Comparison of ENCODE assay signal across 7 mouse cellular contexts in the genomic region with DNA sequence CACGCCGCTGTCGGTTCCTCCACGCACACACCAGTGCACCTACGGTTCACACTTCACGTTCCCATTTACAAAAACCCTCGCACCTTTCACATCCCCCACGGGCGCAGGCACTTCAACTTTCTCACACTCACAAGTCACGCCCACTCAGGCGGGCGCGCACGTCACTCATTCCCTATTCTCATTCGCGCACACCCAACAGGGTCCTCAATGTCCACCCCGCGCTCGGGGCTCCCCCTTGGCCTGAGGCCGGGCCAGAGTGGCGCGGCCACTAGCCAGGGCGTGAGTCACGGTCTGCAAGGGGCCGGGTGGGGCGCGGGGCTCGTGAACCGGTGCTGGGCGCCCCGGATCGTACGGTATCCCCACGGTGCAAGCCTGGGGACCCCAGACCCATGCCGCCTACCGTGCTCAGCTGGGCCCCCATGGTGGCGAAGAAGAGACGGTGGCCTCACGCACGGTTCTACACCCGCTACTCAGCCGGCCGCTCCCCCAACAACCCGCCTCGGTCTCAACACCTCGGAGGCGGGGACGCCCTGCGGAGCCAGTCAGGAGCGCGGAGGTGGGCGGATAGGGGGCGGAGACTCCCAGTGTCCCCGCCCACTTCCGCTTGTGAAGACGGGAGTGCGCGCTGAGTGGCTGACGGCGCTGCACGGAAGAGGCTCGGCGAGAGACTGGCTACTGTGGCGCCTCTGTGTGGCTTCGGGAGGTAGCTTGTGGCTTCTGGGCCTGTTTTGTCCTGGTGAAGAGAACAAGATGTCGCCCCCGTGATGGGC. TPM values are rescaled to one million over a fixed set of nuclear protein-coding genes. Genes with fewer than 3 reads are reported as not detected.
DNase-seq lines count a peak whose midpoint lies in the region; ATAC-seq and TF ChIP-seq lines count a peak whose summit lies in the region.

No protein-coding gene starts in this region.

- H3K36me3 ChIP-seq in embryonic facial prominence, embryonic 11.5 days (replicated peaks; ENCODE audit: control insufficient read depth, insufficient read depth, low read depth, low read length), result no peaks in the 10 kb centered on the region
- H3K36me3 ChIP-seq in kidney, adult 2 months (ENCODE audit: control insufficient read depth, insufficient read depth, low read length), result no peaks in the 10 kb centered on the region
- no peaks in the 10 kb centered on the region for H3K36me3 ChIP-seq in limb, embryonic 12.5 days
- H3K36me3 ChIP-seq in midbrain, embryonic 15.5 days (replicated peaks), result no peaks in the 10 kb centered on the region
- no peaks in the 10 kb centered on the region for H3K36me3 ChIP-seq in spleen, adult 2 months (ENCODE audit: control insufficient read depth, insufficient read depth, low read length)

- H3K4me2 ChIP-seq in embryonic facial prominence, embryonic 11.5 days (ENCODE audit: low read depth, low read length), result peak overlapping the region; percentile 87
- peak overlapping the region; percentile 90 for H3K4me2 ChIP-seq in limb, embryonic 12.5 days
- peak overlapping the region; percentile 68 for H3K4me2 ChIP-seq in midbrain, embryonic 15.5 days

- H3K4me1 ChIP-seq in embryonic facial prominence, embryonic 11.5 days (ENCODE audit: control insufficient read depth, insufficient read depth, low read length), result peaks cover 2% of the 10 kb centered on the region; the same call in 1 of the 2 replicates
- peaks cover 32% of the 10 kb centered on the region for H3K4me1 ChIP-seq in kidney, adult 2 months (ENCODE audit: control insufficient read depth, insufficient read depth, low read length)
- peaks cover 28% of the 10 kb centered on the region for H3K4me1 ChIP-seq in limb, embryonic 12.5 days (replicated peaks)
- H3K4me1 ChIP-seq in midbrain, embryonic 15.5 days, result peaks cover 33% of the 10 kb centered on the region
- H3K4me1 ChIP-seq in spleen, adult 2 months (ENCODE audit: control insufficient read depth, insufficient read depth, insufficient read length), result peaks cover 13% of the 10 kb centered on the region; the same call in 1 of the 2 replicates

- no peaks in the 10 kb centered on the region for H3K9me3 ChIP-seq in embryonic facial prominence, embryonic 11.5 days (replicated peaks; ENCODE audit: control insufficient read depth, low read length)
- H3K9me3 ChIP-seq in limb, embryonic 12.5 days, result no peaks in the 10 kb centered on the region
- no peaks in the 10 kb centered on the region for H3K9me3 ChIP-seq in midbrain, embryonic 15.5 days

- TF ChIP-seq CTCF in kidney, adult 2 months (conservative IDR thresholded peaks at IDR 0.05; ENCODE audit: insufficient read depth, insufficient read length, low read depth, low read length), result peak; percentile 43
- no peak for TF ChIP-seq CTCF in spleen, adult 2 months (IDR thresholded peaks at IDR 0.05; ENCODE audit: extremely low read depth, insufficient read depth, insufficient read length, insufficient replicate concordance)

- no peaks in the 10 kb centered on the region for H3K27me3 ChIP-seq in embryonic facial prominence, embryonic 11.5 days (ENCODE audit: control insufficient read depth, insufficient read depth, low read length)
- H3K27me3 ChIP-seq in kidney, adult 2 months (replicated peaks; ENCODE audit: control insufficient read depth, insufficient read depth, low read length), result no peaks in the 10 kb centered on the region
- H3K27me3 ChIP-seq in limb, embryonic 12.5 days, result no peaks in the 10 kb centered on the region
- H3K27me3 ChIP-seq in midbrain, embryonic 15.5 days (replicated peaks), result no peaks in the 10 kb centered on the region
- H3K27me3 ChIP-seq in spleen, adult 2 months (ENCODE audit: control insufficient read depth, insufficient read depth, low read length), result no peaks in the 10 kb centered on the region

- H3K27ac ChIP-seq in embryonic facial prominence, embryonic 11.5 days (replicated peaks; ENCODE audit: low read depth, low read length), result peak overlapping the region; percentile 70
- H3K27ac ChIP-seq in kidney, adult 2 months (ENCODE audit: insufficient read depth, low read depth, low read length), result peak overlapping the region; percentile 77
- peak overlapping the region; percentile 89 for H3K27ac ChIP-seq in limb, embryonic 12.5 days
- H3K27ac ChIP-seq in midbrain, embryonic 15.5 days, result peak overlapping the region; percentile 90
- peak overlapping the region; percentile 97 for H3K27ac ChIP-seq in spleen, adult 2 months (ENCODE audit: insufficient read depth, low read length)

- peak; percentile 49 for TF ChIP-seq POLR2A in kidney, adult 2 months (IDR thresholded peaks at IDR 0.05; ENCODE audit: low read depth, low read length)
- peak; percentile 38 for TF ChIP-seq POLR2A in spleen, adult 2 months (IDR thresholded peaks at IDR 0.05; ENCODE audit: low read depth, low read length)

- H3K9ac ChIP-seq in embryonic facial prominence, embryonic 11.5 days (replicated peaks; ENCODE audit: low read length), result peak overlapping the region; percentile 80
- H3K9ac ChIP-seq in limb, embryonic 12.5 days (replicated peaks), result peak overlapping the region; percentile 81
- H3K9ac ChIP-seq in midbrain, embryonic 15.5 days, result peak overlapping the region; percentile 92

- H3K4me3 ChIP-seq in embryonic facial prominence, embryonic 11.5 days (ENCODE audit: low read depth, low read length), result peak overlapping the region; percentile 95
- peak overlapping the region; percentile 71 for H3K4me3 ChIP-seq in kidney, adult 2 months (ENCODE audit: insufficient read depth, low read depth, low read length)
- H3K4me3 ChIP-seq in limb, embryonic 12.5 days (replicated peaks), result peak overlapping the region; percentile 89
- peak overlapping the region; percentile 96 for H3K4me3 ChIP-seq in midbrain, embryonic 15.5 days
- H3K4me3 ChIP-seq in spleen, adult 2 months (ENCODE audit: extremely low read depth, insufficient read depth, insufficient read length), result peak overlapping the region; percentile 78

- DNase-seq in adrenal gland, postnatal 14 days, result peak; percentile 98
- peak; percentile 100 for DNase-seq in embryonic facial prominence, embryonic 11.5 days (ENCODE audit: low spot score)
- DNase-seq in heart, adult 18-20 months, result peak; percentile 94 to 98
- peak; percentile 98 for DNase-seq in kidney, adult 2 months
- peak; percentile 95 for DNase-seq in spleen, adult 2 months (ENCODE audit: low read depth in 1 of 2, low spot score in 2 of 2)

- 2% methylated on average over 66 of the region's 67 CpGs for WGBS in embryonic facial prominence, embryonic 11.5 days
- WGBS in kidney, adult 2 months, result under 1% methylated on average over 67 of the region's 67 CpGs
- 1% methylated on average over 67 of the region's 67 CpGs for WGBS in limb, embryonic 12.5 days
- WGBS in midbrain, embryonic 15.5 days, result under 1% methylated on average over 66 of the region's 67 CpGs
- WGBS in spleen, adult 2 months, result under 1% methylated on average over 67 of the region's 67 CpGs

- ATAC-seq in embryonic facial prominence, embryonic 11.5 days (replicated peaks; ENCODE audit: insufficient number of reproducible peaks, low FRiP score, low TSS enrichment, low read depth), result peak; percentile 98
- peak; percentile 95 for ATAC-seq in limb, embryonic 12.5 days (ENCODE audit: insufficient number of reproducible peaks, insufficient read depth, low FRiP score, low TSS enrichment, low read depth)
- ATAC-seq in midbrain, embryonic 15.5 days (replicated peaks), result peak; percentile 98

RNA-seq across cellular contexts. Expression of a gene that starts 0.5 kb away (rescaled TPM):
- total RNA-seq in adrenal gland, postnatal 14 days (2021), result 206 and 217 TPM in 2 replicates
- polyA plus RNA-seq in embryonic facial prominence, embryonic 11.5 days (2014; fragmentation: Nextera tagmentation; extraction: Ambion mirVana), result 106 and 117 TPM in 2 replicates
- 10 to 100 TPM; 83.9 to 93.0 TPM for total RNA-seq in heart, adult 18-20 months (2021)
- polyA plus RNA-seq in kidney, adult 2 months (2012; rRNA removed), result 197 and 230 TPM in 2 replicates
- polyA plus RNA-seq in limb, embryonic 12.5 days (2016; fragmentation: Nextera tagmentation; extraction: Ambion mirVana), result 85.8 and 113 TPM in 2 replicates
- 122 TPM in 2 replicates for polyA plus RNA-seq in midbrain, embryonic 15.5 days (2015; fragmentation: Nextera tagmentation; extraction: Ambion mirVana)
- polyA plus RNA-seq in spleen, adult 2 months (2012; rRNA removed), result 76.1 and 90.0 TPM in 2 replicates

RNA-seq across cellular contexts. Expression of a gene that starts 22.7 kb away (rescaled TPM):
- 87.6 and 97.0 TPM in 2 replicates for total RNA-seq in adrenal gland, postnatal 14 days (2021)
- 161 and 174 TPM in 2 replicates for polyA plus RNA-seq in embryonic facial prominence, embryonic 11.5 days (2014; fragmentation: Nextera tagmentation; extraction: Ambion mirVana)
- total RNA-seq in heart, adult 18-20 months (2021), result 10 to 100 TPM; 23.1 to 26.2 TPM
- polyA plus RNA-seq in kidney, adult 2 months (2012; rRNA removed), result 45.9 and 47.2 TPM in 2 replicates
- 173 and 176 TPM in 2 replicates for polyA plus RNA-seq in limb, embryonic 12.5 days (2016; fragmentation: Nextera tagmentation; extraction: Ambion mirVana)
- 154 and 158 TPM in 2 replicates for polyA plus RNA-seq in midbrain, embryonic 15.5 days (2015; fragmentation: Nextera tagmentation; extraction: Ambion mirVana)
- polyA plus RNA-seq in spleen, adult 2 months (2012; rRNA removed), result 50.6 and 55.7 TPM in 2 replicates

RNA-seq across cellular contexts. Expression of a gene that starts 49.3 kb away (rescaled TPM):
- 95.0 and 99.4 TPM in 2 replicates for total RNA-seq in adrenal gland, postnatal 14 days (2021)
- 56.1 and 57.9 TPM in 2 replicates for polyA plus RNA-seq in embryonic facial prominence, embryonic 11.5 days (2014; fragmentation: Nextera tagmentation; extraction: Ambion mirVana)
- total RNA-seq in heart, adult 18-20 months (2021), result 10 to 100 TPM; 28.6 to 37.9 TPM
- polyA plus RNA-seq in kidney, adult 2 months (2012; rRNA removed), result 110 and 126 TPM in 2 replicates
- 50.4 and 57.7 TPM in 2 replicates for polyA plus RNA-seq in limb, embryonic 12.5 days (2016; fragmentation: Nextera tagmentation; extraction: Ambion mirVana)
- 83.5 and 86.8 TPM in 2 replicates for polyA plus RNA-seq in midbrain, embryonic 15.5 days (2015; fragmentation: Nextera tagmentation; extraction: Ambion mirVana)
- polyA plus RNA-seq in spleen, adult 2 months (2012; rRNA removed), result 86.8 and 104 TPM in 2 replicates

Comparison
In these comparisons a context has a peak if more than half of its experiments do, and no peak if none do; other contexts are left out.
1. Peak in every context shown above with its lines: DNase-seq, ATAC-seq, H3K4me3 ChIP-seq and H3K27ac ChIP-seq.